Mouse (Mus musculus): ENCODE data around the gene Gm10277. TPM values are rescaled to one million over a fixed set of nuclear protein-coding genes. Genes with fewer than 3 reads are reported as not detected.

Gm10277 gene
- polyA plus RNA-seq, 1 experiment from 2014 or later, result 0.26 TPM

DNA sequence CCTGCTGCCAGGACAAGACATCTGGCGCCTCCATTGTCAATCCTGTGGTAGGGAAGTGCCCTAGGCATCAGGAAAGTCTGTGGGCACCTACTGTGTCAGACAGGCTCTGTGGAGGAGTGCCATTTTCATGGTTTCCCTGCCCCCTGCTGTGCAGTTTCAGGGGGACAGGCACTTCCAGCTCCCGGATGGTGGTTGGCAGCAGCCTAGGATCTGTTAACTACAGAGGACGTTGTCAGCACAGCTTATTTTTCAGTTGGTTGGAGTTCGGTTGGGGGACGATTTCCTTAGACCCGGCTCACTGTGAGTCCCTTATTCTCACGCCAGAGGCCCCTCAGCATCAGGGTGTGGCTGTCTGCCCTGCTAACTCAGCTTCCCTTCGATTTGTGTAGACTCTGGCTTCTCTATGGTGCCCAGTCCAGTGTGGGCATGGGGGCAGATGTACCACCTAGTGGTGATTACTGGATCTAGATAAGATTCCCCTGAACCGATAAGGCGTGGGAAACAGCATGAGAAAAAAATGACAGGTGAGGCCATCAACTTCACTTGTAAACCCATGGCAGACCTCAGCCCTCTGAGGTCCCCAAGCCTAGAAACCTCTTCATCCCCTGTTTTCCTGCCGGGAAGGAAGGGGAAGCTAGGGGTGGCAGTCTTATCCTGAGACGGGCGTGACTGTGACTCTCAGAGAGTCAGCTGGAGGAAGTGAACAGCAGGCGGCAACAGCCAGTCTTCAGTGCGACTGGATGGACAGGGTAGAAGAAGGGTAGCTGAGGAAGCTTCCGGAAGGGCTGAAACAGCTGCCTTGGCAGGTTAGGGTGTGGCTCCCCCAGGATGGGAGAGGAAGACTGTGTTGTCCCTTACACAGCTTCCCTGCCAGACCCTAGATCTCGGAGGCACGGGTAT lies 3.5 kb downstream of the Gm10277 start:
- 40% methylated on average over 18 of the region's 18 CpGs for WGBS
- Histone ChIP-seq H3K27ac (replicated peaks; ENCODE audit: low read depth, low read length) (peak overlapping the region; percentile 86), H3K36me3 (ENCODE audit: control insufficient read depth, insufficient read depth, low read length) (0 out of 2 replicates have a peak, but pooled peaks cover 4% of the 10 kb centered on the region), H3K9me3 (ENCODE audit: control insufficient read depth, low read length) (no peaks in the 10 kb centered on the region), H3K4me3 (ENCODE audit: low read depth, low read length) (no peak overlapping the region), H3K4me1 (ENCODE audit: control insufficient read depth, insufficient read depth, low read length) (peaks cover 37% of the 10 kb centered on the region), H3K4me2 (ENCODE audit: low read depth, low read length) (peak overlapping the region; percentile 36), H3K27me3 (replicated peaks; ENCODE audit: control insufficient read depth, insufficient read depth, low read length) (no peaks in the 10 kb centered on the region), H3K9ac (ENCODE audit: low read depth, low read length) (peak overlapping the region; percentile 38; the same call in 1 of the 2 replicates)
- peak; percentile 70 for DNase-seq (ENCODE audit: low spot score)
- peak; percentile 64 for ATAC-seq (ENCODE audit: low read depth)

DNA sequence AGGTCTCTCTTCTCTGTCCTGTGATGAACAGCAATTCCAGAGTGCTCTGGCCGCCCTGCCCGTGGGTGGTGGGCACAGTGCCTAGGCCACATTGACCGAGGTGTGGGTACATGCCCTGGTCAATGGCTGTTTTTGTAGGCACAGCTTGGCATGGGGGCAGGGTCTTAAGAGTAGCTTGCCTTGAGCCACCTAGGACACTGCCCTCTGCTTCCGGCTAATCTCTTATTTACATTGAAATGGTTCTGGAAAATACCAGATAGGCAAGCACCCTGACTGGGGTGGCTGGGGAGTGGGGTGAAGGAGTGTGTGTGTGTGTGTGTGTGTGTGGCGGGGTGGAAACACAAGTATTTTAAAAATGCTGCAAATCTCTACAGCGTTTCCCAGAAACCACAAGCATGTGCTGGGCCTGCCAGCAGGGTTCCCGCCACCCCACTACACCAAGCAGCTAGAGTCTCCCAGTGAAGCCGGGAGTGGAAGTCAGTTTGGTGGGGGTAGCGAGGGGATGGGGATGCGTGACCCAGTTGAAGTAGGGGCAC lies 4.3 kb downstream of the Gm10277 start:
- H3K9ac ChIP-seq (ENCODE audit: low read depth, low read length), result peak overlapping the region; percentile 38; the same call in 1 of the 2 replicates
- H3K36me3 ChIP-seq (ENCODE audit: control insufficient read depth, insufficient read depth, low read length), result peaks cover 11% of the 10 kb centered on the region; the same call in 1 of the 2 replicates
- no peaks in the 10 kb centered on the region for H3K9me3 ChIP-seq (ENCODE audit: control insufficient read depth, low read length)
- H3K4me2 ChIP-seq (ENCODE audit: low read depth, low read length), result peak overlapping the region; percentile 36
- DNase-seq (ENCODE audit: low spot score) (peak; percentile 80), ATAC-seq (ENCODE audit: low read depth) (peak; percentile 64)
- peaks cover 37% of the 10 kb centered on the region for H3K4me1 ChIP-seq (ENCODE audit: control insufficient read depth, insufficient read depth, low read length)
- peak overlapping the region; percentile 86 for H3K27ac ChIP-seq (replicated peaks; ENCODE audit: low read depth, low read length)
- WGBS, result 36% methylated on average over 10 of the region's 10 CpGs
- H3K27me3 ChIP-seq (replicated peaks; ENCODE audit: control insufficient read depth, insufficient read depth, low read length), result no peaks in the 10 kb centered on the region
- no peak overlapping the region for H3K4me3 ChIP-seq (ENCODE audit: low read depth, low read length)

DNA sequence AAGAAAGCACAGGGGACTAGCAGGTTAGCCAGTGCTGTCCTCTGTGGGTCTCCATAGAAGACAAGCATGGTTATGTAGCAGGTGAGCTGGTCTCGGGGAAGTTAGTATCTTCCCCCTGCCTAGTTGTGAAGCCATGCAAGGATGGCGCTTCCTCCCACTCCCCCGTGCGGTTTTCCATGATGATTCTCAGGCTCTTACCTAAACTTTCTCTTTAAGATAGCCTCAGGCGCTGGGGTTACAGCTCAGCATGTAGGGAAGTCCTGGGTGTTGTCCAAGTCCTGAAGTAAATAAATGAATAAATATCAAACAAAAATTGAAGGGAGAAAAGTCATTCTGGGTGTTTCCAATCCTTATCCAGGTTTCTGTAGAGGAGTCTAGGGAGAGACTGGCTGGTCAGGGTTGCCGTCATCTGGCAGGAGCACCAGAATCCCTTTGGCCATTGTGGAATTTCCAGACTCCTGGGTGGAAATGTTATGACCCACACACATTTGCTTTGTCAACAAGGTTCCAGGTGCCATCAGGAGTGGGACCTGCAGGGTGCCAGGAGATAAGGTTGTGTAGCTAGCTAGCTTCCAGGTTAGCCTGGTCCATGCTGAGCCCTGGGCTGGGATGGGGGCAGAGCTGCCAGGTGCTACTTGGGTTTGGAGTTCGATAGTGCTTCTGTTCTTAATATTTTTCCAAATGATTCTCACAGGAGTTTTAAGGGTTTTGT lies 5.3 kb downstream of the Gm10277 start:
- Histone ChIP-seq H3K36me3 (ENCODE audit: control insufficient read depth, insufficient read depth, low read length) (peaks cover 21% of the 10 kb centered on the region; the same call in 1 of the 2 replicates), H3K9me3 (ENCODE audit: control insufficient read depth, low read length) (no peaks in the 10 kb centered on the region), H3K4me1 (ENCODE audit: control insufficient read depth, insufficient read depth, low read length) (peaks cover 37% of the 10 kb centered on the region), H3K27ac (replicated peaks; ENCODE audit: low read depth, low read length) (no peak overlapping the region), H3K4me2 (ENCODE audit: low read depth, low read length) (no peak overlapping the region), H3K4me3 (ENCODE audit: low read depth, low read length) (no peak overlapping the region), H3K9ac (ENCODE audit: low read depth, low read length) (no peak overlapping the region), H3K27me3 (replicated peaks; ENCODE audit: control insufficient read depth, insufficient read depth, low read length) (no peaks in the 10 kb centered on the region)
- DNase-seq (ENCODE audit: low spot score) (no peak), ATAC-seq (ENCODE audit: low read depth) (no peak)
- 82% methylated on average over 7 of the region's 7 CpGs for WGBS

DNA sequence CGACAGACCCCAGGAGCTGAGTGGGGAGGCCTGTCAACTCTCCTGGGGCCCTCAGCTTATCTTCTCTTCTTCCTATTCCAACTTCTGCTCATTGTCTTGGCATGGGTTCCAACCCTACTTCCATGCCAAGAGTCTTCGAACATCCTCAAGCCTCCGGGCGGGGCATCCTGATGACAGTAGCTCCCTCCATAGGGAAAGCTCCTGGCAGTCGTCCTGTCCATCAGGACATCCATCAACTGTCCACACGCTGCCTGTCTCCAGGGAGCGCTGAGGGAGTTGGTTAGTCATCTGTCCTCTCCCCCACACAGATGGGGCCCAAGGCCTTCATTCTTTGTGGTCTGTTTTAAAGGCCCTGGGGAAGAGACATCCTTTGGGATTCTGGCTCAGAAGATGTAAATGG lies 6.5 kb downstream of the Gm10277 start:
- H3K4me2 ChIP-seq (ENCODE audit: low read depth, low read length), result no peak overlapping the region
- H3K36me3 ChIP-seq (ENCODE audit: control insufficient read depth, insufficient read depth, low read length), result peaks cover 21% of the 10 kb centered on the region; the same call in 1 of the 2 replicates
- H3K9me3 ChIP-seq (ENCODE audit: control insufficient read depth, low read length), result no peaks in the 10 kb centered on the region
- no peak for ATAC-seq (ENCODE audit: low read depth)
- H3K27ac ChIP-seq (replicated peaks; ENCODE audit: low read depth, low read length), result no peak overlapping the region
- WGBS, result 82% methylated on average over 7 of the region's 7 CpGs
- H3K27me3 ChIP-seq (replicated peaks; ENCODE audit: control insufficient read depth, insufficient read depth, low read length), result no peaks in the 10 kb centered on the region
- no peak overlapping the region for H3K9ac ChIP-seq (ENCODE audit: low read depth, low read length)
- no peak for DNase-seq (ENCODE audit: low spot score)
- H3K4me1 ChIP-seq (ENCODE audit: control insufficient read depth, insufficient read depth, low read length), result peaks cover 33% of the 10 kb centered on the region
- no peak overlapping the region for H3K4me3 ChIP-seq (ENCODE audit: low read depth, low read length)

DNA sequence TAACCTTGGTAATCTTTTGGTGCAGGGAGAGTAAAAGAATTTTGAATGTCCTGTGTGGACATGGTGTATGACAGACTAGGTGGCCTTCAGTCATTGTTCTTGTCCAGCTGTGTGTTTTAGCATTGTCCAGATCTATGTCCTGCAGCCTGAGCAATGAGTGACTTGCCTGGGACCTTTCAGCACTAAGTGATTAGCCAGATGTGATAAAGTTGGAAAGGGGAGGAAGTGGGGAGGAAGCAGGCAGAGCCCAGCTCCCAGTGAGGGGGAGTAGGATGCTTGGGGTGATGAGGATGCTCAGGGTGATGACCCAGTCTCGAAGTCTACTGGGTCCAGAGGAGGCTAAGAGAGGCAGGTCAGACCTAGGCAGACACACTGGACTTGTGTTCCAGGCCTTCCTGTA lies 8.3 kb downstream of the Gm10277 start:
- DNase-seq (ENCODE audit: low spot score), result no peak
- WGBS, result 57% methylated on average over 1 of the region's 1 CpGs
- H3K4me1 ChIP-seq (ENCODE audit: control insufficient read depth, insufficient read depth, low read length), result peaks cover 15% of the 10 kb centered on the region
- no peak for ATAC-seq (ENCODE audit: low read depth)
- peaks cover 21% of the 10 kb centered on the region; the same call in 1 of the 2 replicates for H3K36me3 ChIP-seq (ENCODE audit: control insufficient read depth, insufficient read depth, low read length)
- H3K27ac ChIP-seq (replicated peaks; ENCODE audit: low read depth, low read length), result no peak overlapping the region
- no peak overlapping the region for H3K4me3 ChIP-seq (ENCODE audit: low read depth, low read length)
- H3K27me3 ChIP-seq (replicated peaks; ENCODE audit: control insufficient read depth, insufficient read depth, low read length), result no peaks in the 10 kb centered on the region
- no peak overlapping the region for H3K4me2 ChIP-seq (ENCODE audit: low read depth, low read length)
- H3K9me3 ChIP-seq (ENCODE audit: control insufficient read depth, low read length), result no peaks in the 10 kb centered on the region
- H3K9ac ChIP-seq (ENCODE audit: low read depth, low read length), result no peak overlapping the region

DNA sequence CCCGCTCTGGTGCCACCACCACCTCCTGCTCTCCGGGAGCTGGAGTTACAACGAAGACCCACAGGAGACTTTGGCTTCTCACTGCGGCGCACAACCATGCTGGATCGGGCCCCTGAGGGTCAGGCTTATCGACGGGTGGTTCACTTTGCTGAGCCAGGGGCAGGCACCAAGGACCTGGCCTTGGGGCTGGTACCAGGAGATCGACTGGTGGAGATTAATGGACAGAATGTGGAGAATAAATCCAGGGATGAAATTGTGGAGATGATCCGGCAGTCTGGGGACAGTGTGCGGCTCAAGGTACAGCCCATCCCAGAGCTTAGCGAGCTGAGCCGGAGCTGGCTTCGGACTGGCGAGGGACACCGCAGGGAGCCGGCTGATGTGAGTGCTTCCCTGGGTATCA lies 9.6 kb downstream of the Gm10277 start:
- H3K36me3 ChIP-seq (ENCODE audit: control insufficient read depth, insufficient read depth, low read length), result peaks cover 21% of the 10 kb centered on the region; the same call in 1 of the 2 replicates
- 95% methylated on average over 17 of the region's 17 CpGs for WGBS
- H3K9me3 ChIP-seq (ENCODE audit: control insufficient read depth, low read length), result no peaks in the 10 kb centered on the region
- H3K4me1 ChIP-seq (ENCODE audit: control insufficient read depth, insufficient read depth, low read length), result peaks cover 2% of the 10 kb centered on the region
- DNase-seq (ENCODE audit: low spot score), result no peak
- H3K4me3 ChIP-seq (ENCODE audit: low read depth, low read length), result no peak overlapping the region
- no peak for ATAC-seq (ENCODE audit: low read depth)
- no peak overlapping the region for H3K27ac ChIP-seq (replicated peaks; ENCODE audit: low read depth, low read length)
- H3K9ac ChIP-seq (ENCODE audit: low read depth, low read length), result no peak overlapping the region
- no peak overlapping the region for H3K4me2 ChIP-seq (ENCODE audit: low read depth, low read length)
- H3K27me3 ChIP-seq (replicated peaks; ENCODE audit: control insufficient read depth, insufficient read depth, low read length), result no peaks in the 10 kb centered on the region

DNA sequence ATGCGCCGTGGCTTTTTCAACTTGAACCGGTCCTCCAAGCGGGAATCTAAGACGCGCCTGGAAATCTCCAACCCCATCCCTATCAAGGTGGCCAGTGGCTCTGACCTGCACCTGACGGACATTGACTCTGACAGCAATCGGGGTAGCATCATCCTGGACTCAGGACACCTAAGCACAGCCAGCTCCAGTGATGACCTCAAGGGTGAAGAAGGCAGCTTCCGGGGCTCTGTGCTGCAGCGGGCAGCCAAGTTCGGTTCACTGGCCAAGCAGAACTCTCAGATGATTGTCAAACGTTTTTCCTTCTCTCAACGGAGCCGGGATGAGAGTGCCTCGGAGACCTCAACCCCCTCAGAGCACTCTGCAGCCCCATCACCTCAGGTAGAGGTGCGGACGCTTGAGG lies 10.1 kb downstream of the Gm10277 start:
- no peak overlapping the region for H3K9ac ChIP-seq (ENCODE audit: low read depth, low read length)
- DNase-seq (ENCODE audit: low spot score) (no peak), ATAC-seq (ENCODE audit: low read depth) (no peak)
- H3K4me1 ChIP-seq (ENCODE audit: control insufficient read depth, insufficient read depth, low read length), result no peaks in the 10 kb centered on the region
- WGBS, result 89% methylated on average over 17 of the region's 17 CpGs
- no peak overlapping the region for H3K27ac ChIP-seq (replicated peaks; ENCODE audit: low read depth, low read length)
- H3K4me3 ChIP-seq (ENCODE audit: low read depth, low read length), result no peak overlapping the region
- no peak overlapping the region for H3K4me2 ChIP-seq (ENCODE audit: low read depth, low read length)
- H3K9me3 ChIP-seq (ENCODE audit: control insufficient read depth, low read length), result no peaks in the 10 kb centered on the region
- H3K27me3 ChIP-seq (replicated peaks; ENCODE audit: control insufficient read depth, insufficient read depth, low read length), result no peaks in the 10 kb centered on the region
- peaks cover 21% of the 10 kb centered on the region; the same call in 1 of the 2 replicates for H3K36me3 ChIP-seq (ENCODE audit: control insufficient read depth, insufficient read depth, low read length)

DNA sequence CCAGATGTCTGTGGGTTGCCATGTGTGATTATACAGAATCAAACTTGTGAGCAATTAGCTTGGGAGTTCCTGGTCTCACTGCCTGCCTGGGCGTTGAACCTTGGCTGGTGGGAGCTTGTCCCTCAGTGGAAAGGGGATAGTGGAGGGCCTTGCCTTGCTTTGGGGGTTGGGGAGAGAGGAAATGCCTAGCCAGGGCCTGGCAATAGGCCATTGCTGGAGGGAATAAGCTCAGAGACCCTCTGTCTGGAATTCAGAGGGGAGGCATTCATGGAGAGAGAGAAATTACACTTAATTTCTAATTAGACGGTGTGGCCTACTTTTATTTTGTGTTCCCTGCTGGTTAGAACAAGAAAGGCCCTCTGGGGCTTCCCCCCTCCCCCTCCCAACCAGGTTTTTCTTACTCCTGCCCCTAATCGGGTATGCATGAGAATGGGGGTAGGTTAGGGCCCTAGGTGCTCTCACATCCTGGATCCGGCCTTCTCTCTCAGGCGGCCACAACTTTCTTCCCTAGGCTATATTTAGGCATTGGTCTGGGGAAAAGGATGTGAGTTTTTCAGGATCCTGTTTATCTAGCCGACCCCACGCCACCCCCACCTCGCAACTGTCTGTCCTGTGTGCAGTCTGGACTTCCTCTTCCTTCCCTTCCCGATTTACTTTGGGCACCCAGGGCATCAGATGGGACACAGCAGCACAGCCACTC lies 11.7 kb downstream of the Gm10277 start:
- H3K27ac ChIP-seq (replicated peaks; ENCODE audit: low read depth, low read length), result no peak overlapping the region; the same call in 1 of the 2 replicates
- no peaks in the 10 kb centered on the region for H3K4me1 ChIP-seq (ENCODE audit: control insufficient read depth, insufficient read depth, low read length)
- no peak overlapping the region for H3K9ac ChIP-seq (ENCODE audit: low read depth, low read length)
- no peak overlapping the region for H3K4me2 ChIP-seq (ENCODE audit: low read depth, low read length)
- no peak overlapping the region for H3K4me3 ChIP-seq (ENCODE audit: low read depth, low read length)
- H3K27me3 ChIP-seq (replicated peaks; ENCODE audit: control insufficient read depth, insufficient read depth, low read length), result no peaks in the 10 kb centered on the region
- H3K9me3 ChIP-seq (ENCODE audit: control insufficient read depth, low read length), result no peaks in the 10 kb centered on the region
- peaks cover 21% of the 10 kb centered on the region; the same call in 1 of the 2 replicates for H3K36me3 ChIP-seq (ENCODE audit: control insufficient read depth, insufficient read depth, low read length)
- ATAC-seq (ENCODE audit: low read depth), result no peak
- WGBS, result 24% methylated on average over 9 of the region's 9 CpGs
- peak; percentile 14 for DNase-seq (ENCODE audit: low spot score)

Measured in embryonic facial prominence, embryonic 14.5 days (tissue).